Mouse (Mus musculus) lung, postnatal 0 days (tissue): ENCODE data around the gene Agpat2. TPM values are rescaled to one million over a fixed set of nuclear protein-coding genes. Genes with fewer than 3 reads are reported as not detected.

Source experiments
- ATAC-seq: fragments of 200-750 bp; cut with Nextera tagmentation; 2 replicates; pipeline ENCODE4 v1.8.0; 2017; ENCODE audit warnings: moderate library complexity
- DNase-seq: peaks from one replicate; pipeline ENCODE4 v3.0.0-alpha.2; 2016; ENCODE audit warnings: low spot score
- H3K27ac ChIP-seq: fragments of 300-500 bp; sonication (generic); 2 replicates; pipeline ENCODE4 v1.5.1; 2014; ENCODE audit warnings: antibody characterized with exemption, mild to moderate bottlenecking, low read length, mixed read lengths
- H3K27me3 ChIP-seq: fragments of 300-500 bp; sonication (generic); replicated peaks from 2 replicates; pipeline ENCODE4 v1.6.1; 2014; ENCODE audit warnings: low read length, mixed read lengths; ENCODE audit not compliant: insufficient read depth
- H3K36me3 ChIP-seq: fragments of 300-500 bp; sonication (generic); 2 replicates; pipeline ENCODE4 v1.6.1; 2014; ENCODE audit warnings: low read length, mixed read lengths; ENCODE audit not compliant: insufficient read depth
- H3K4me1 ChIP-seq: fragments of 300-500 bp; sonication (generic); 2 replicates; pipeline ENCODE4 v1.6.1; 2014; ENCODE audit warnings: antibody characterized with exemption, low read depth, low read length, mixed read lengths; ENCODE audit not compliant: insufficient read depth
- H3K4me2 ChIP-seq: fragments of 300-500 bp; sonication (generic); replicated peaks from 2 replicates; pipeline ENCODE4 v1.6.1; 2014; ENCODE audit warnings: low read depth, mild to moderate bottlenecking, low read length, moderate library complexity, mixed read lengths
- H3K4me3 ChIP-seq: fragments of 300-500 bp; sonication (generic); 2 replicates; pipeline ENCODE4 v1.5.1; 2014; ENCODE audit warnings: low read depth, low read length
- H3K9ac ChIP-seq: fragments of 300-500 bp; sonication (generic); replicated peaks from 2 replicates; pipeline ENCODE4 v1.6.1; 2014; ENCODE audit warnings: low read depth, mild to moderate bottlenecking
- H3K9me3 ChIP-seq: fragments of 300-500 bp; sonication (generic); 2 replicates; pipeline ENCODE4 v1.6.1; 2016; ENCODE audit warnings: low read length, mixed read lengths
- CTCF ChIP-seq: IDR thresholded peaks from 2 replicates; pipeline ENCODE4 v1.5.1; 2016; ENCODE audit warnings: antibody characterized with exemption, mild to moderate bottlenecking
- EP300 ChIP-seq: IDR thresholded peaks from 2 replicates; pipeline ENCODE4 v1.6.1; 2016; ENCODE audit warnings: antibody characterized with exemption, mild to moderate bottlenecking, control low read depth
- WGBS: fragments of 180-500 bp; shearing (Covaris S2); extraction: QIAGEN DNeasy Blood & Tissue Kit; methylation state at CpG from one replicate; pipeline ENCODE4 v1.1.7; 2014; 5-methylcytosine and 5-hydroxymethylcytosine counted together
- polyA plus RNA-seq: library from polyadenylated mRNA; unstranded; fragments of >200 nt; fragmentation: Nextera tagmentation; extraction: Ambion mirVana; gene quantifications from 2 replicates; pipeline ENCODE4 v1.2.1, GENCODE M21; 2015

Agpat2 gene
- polyA plus RNA-seq, 1 experiment from 2014 or later, result 72.8 TPM

- DNase-seq (peak; percentile 77), ATAC-seq (peak; percentile 66)
- Histone ChIP-seq H3K27me3 (no peaks in the 10 kb centered on the region), H3K9me3 (no peaks in the 10 kb centered on the region), H3K9ac (0 out of 2 replicates have a peak overlapping the region, but pooled peaks have one; percentile 19), H3K36me3 (no peaks in the 10 kb centered on the region), H3K27ac (peak overlapping the region; percentile 75), H3K4me1 (peaks cover 15% of the 10 kb centered on the region), H3K4me2 (peak overlapping the region; percentile 37), H3K4me3 (no peak overlapping the region)
- 56% methylated on average over 5 of the region's 5 CpGs for WGBS
- peak; percentile 99 for TF ChIP-seq EP300
- TF ChIP-seq CTCF, result no peak
Observed at GRCm38 (mm10) chr2:26571826-26572225, 32.4 kb downstream of the Agpat2 start.

- DNase-seq (no peak), ATAC-seq (peak; percentile 37)
- Histone ChIP-seq H3K27ac (peak overlapping the region; percentile 75), H3K9me3 (no peaks in the 10 kb centered on the region), H3K4me1 (peaks cover 15% of the 10 kb centered on the region), H3K4me3 (no peak overlapping the region), H3K4me2 (peak overlapping the region; percentile 37), H3K9ac (0 out of 2 replicates have a peak overlapping the region, but pooled peaks have one; percentile 19), H3K36me3 (no peaks in the 10 kb centered on the region), H3K27me3 (no peaks in the 10 kb centered on the region)
- TF ChIP-seq CTCF (peak; percentile 53), EP300 (no peak)
- 55% methylated on average over 9 of the region's 9 CpGs for WGBS
Observed at GRCm38 (mm10) chr2:26571400-26571799, 32.8 kb downstream of the Agpat2 start.

GRCm38 (mm10) chr2:26570034-26570433 lies 34.2 kb downstream of the Agpat2 start:
- Histone ChIP-seq H3K27ac (peak overlapping the region; percentile 75), H3K27me3 (no peaks in the 10 kb centered on the region), H3K9ac (no peak overlapping the region; the same call in 1 of the 2 replicates), H3K4me3 (no peak overlapping the region), H3K4me2 (peak overlapping the region; percentile 37), H3K4me1 (peaks cover 12% of the 10 kb centered on the region), H3K36me3 (no peaks in the 10 kb centered on the region), H3K9me3 (no peaks in the 10 kb centered on the region)
- peak; percentile 96 for TF ChIP-seq CTCF
- TF ChIP-seq EP300, result no peak
- DNase-seq, result peak; percentile 80
- ATAC-seq, result peak; percentile 4; the same call in 1 of the 2 replicates
- 14% methylated on average over 3 of the region's 3 CpGs for WGBS

- peaks cover 12% of the 10 kb centered on the region; the same call in 1 of the 2 replicates for H3K4me1 ChIP-seq
- H3K36me3 ChIP-seq, result no peaks in the 10 kb centered on the region
- H3K9me3 ChIP-seq, result no peaks in the 10 kb centered on the region
- no peak overlapping the region for H3K9ac ChIP-seq
- H3K27me3 ChIP-seq, result no peaks in the 10 kb centered on the region
- no peak overlapping the region for H3K4me3 ChIP-seq
- ATAC-seq (peak; percentile 69), DNase-seq (peak; percentile 79)
- WGBS, result 11% methylated on average over 4 of the region's 4 CpGs
- H3K27ac ChIP-seq, result no peak overlapping the region
- TF ChIP-seq EP300 (no peak), CTCF (peak; percentile 84)
- no peak overlapping the region for H3K4me2 ChIP-seq
Observed at GRCm38 (mm10) chr2:26566221-26566620, 38.0 kb downstream of the Agpat2 start.

GRCm38 (mm10) chr2:26561351-26562016 lies 42.7 kb downstream of the Agpat2 start:
- H3K27me3 ChIP-seq, result no peaks in the 10 kb centered on the region
- 39% methylated on average over 6 of the region's 6 CpGs for WGBS
- ATAC-seq (peak; percentile 70), DNase-seq (peak; percentile 88)
- no peak overlapping the region for H3K4me2 ChIP-seq
- H3K9me3 ChIP-seq, result no peaks in the 10 kb centered on the region
- H3K4me3 ChIP-seq, result no peak overlapping the region
- H3K27ac ChIP-seq, result no peak overlapping the region
- no peak overlapping the region for H3K9ac ChIP-seq
- no peaks in the 10 kb centered on the region for H3K36me3 ChIP-seq
- H3K4me1 ChIP-seq, result peaks cover 15% of the 10 kb centered on the region; the same call in 1 of the 2 replicates
- TF ChIP-seq EP300 (no peak), CTCF (peak; percentile 100)

- Histone ChIP-seq H3K4me1 (peaks cover 19% of the 10 kb centered on the region; the same call in 1 of the 2 replicates), H3K27ac (no peak overlapping the region), H3K4me3 (no peak overlapping the region), H3K36me3 (no peaks in the 10 kb centered on the region), H3K27me3 (no peaks in the 10 kb centered on the region), H3K4me2 (no peak overlapping the region), H3K9ac (no peak overlapping the region), H3K9me3 (no peaks in the 10 kb centered on the region)
- TF ChIP-seq CTCF (no peak), EP300 (no peak)
- DNase-seq (no peak), ATAC-seq (no peak)
- WGBS, result 71% methylated on average over 5 of the region's 5 CpGs
Observed at GRCm38 (mm10) chr2:26560506-26560905, 43.7 kb downstream of the Agpat2 start.
